Mouse (Mus musculus): Measurements from ENCODE around the gene Dnajc1.

- TF ChIP-seq CTCF (IDR thresholded peaks at IDR 0.05; ENCODE audit: low read depth) (no peak), EP300 (IDR thresholded peaks at IDR 0.05; ENCODE audit: low read depth) (no peak)
These were observed 182.7 kb downstream of the Dnajc1 start for GRCm38 (mm10) chr2:18209948-18210347.

Measured in liver, postnatal 0 days (tissue).